Mouse (Mus musculus) spleen, adult 2 months (tissue): ENCODE measurements around the gene Usp35. TPM values are rescaled to one million over a fixed set of nuclear protein-coding genes. Genes with fewer than 3 reads are reported as not detected.

Source experiments
- DNase-seq, 2 experiments: peaks; one replicate each; pipeline versions ENCODE4 v3.0.0 to v3.0.0-alpha.2; 2012 to 2021; ENCODE audit warnings: low spot score in 2 of 2, low read depth in 1 of 2
- H3K27ac ChIP-seq: fragments of 200-500 bp; 2 replicates; pipeline ENCODE4 v1.5.1; 2012; ENCODE audit warnings: low read length, inconsistent platforms; ENCODE audit not compliant: insufficient read depth
- H3K27me3 ChIP-seq: fragments of 200-500 bp; 2 replicates; pipeline ENCODE4 v1.6.1; 2012; ENCODE audit warnings: mild to moderate bottlenecking, moderate library complexity, low read length, inconsistent platforms; ENCODE audit not compliant: control insufficient read depth, insufficient read depth
- H3K36me3 ChIP-seq: fragments of 200-500 bp; 2 replicates; pipeline ENCODE4 v1.6.1; 2012; ENCODE audit warnings: mild to moderate bottlenecking, low read length, inconsistent platforms; ENCODE audit not compliant: control insufficient read depth, insufficient read depth
- H3K4me1 ChIP-seq: fragments of 200-500 bp; 2 replicates; pipeline ENCODE4 v1.6.1; 2011; ENCODE audit warnings: inconsistent platforms; ENCODE audit not compliant: control insufficient read depth, insufficient read depth, insufficient read length
- H3K4me3 ChIP-seq: fragments of 200-500 bp; 2 replicates; pipeline ENCODE4 v1.5.1; 2011; ENCODE audit warnings: mild to moderate bottlenecking, inconsistent platforms; ENCODE audit not compliant: insufficient read depth, insufficient read length; ENCODE audit errors: extremely low read depth
- CTCF ChIP-seq: fragments of 200-500 bp; IDR thresholded peaks from 2 replicates; pipeline ENCODE4 v1.5.1; 2011; ENCODE audit warnings: mild to moderate bottlenecking, inconsistent platforms; ENCODE audit not compliant: insufficient read depth, insufficient read length, insufficient replicate concordance; ENCODE audit errors: extremely low read depth
- POLR2A ChIP-seq: fragments of 200-500 bp; IDR thresholded peaks from 2 replicates; pipeline ENCODE4 v1.6.1; 2011; ENCODE audit warnings: low read depth, low read length, inconsistent platforms
- WGBS: fragments of 180-500 bp; shearing (Covaris S2); methylation state at CpG from one replicate; pipeline ENCODE4 v1.1.7; 2018; 5-methylcytosine and 5-hydroxymethylcytosine counted together
- polyA plus RNA-seq: library from polyadenylated mRNA; depleted of rRNA; stranded (reverse); fragments of >200 nt; gene quantifications from 2 replicates; pipeline ENCODE4 v1.2.3, GENCODE M21; 2012

Usp35 gene
- polyA plus RNA-seq, 1 experiment: 9.8 TPM

- DNase-seq: peak in 1 of 2 experiments; percentile 34
- peak overlapping the region; percentile 91 for H3K27ac ChIP-seq
Observed at GRCm38 (mm10) chr7:97355068-97355841, 23.4 kb upstream of the Usp35 start.

GRCm38 (mm10) chr7:97353356-97353755 lies 21.5 kb upstream of the Usp35 start:
- Histone ChIP-seq H3K27me3 (no peaks in the 10 kb centered on the region), H3K4me3 (no peak overlapping the region), H3K27ac (no peak overlapping the region), H3K36me3 (no peaks in the 10 kb centered on the region), H3K4me1 (peaks cover 9% of the 10 kb centered on the region; the same call in 1 of the 2 replicates)
- 90% methylated on average over 6 of the region's 6 CpGs for WGBS
- TF ChIP-seq CTCF (no peak), POLR2A (no peak)
- no peak for DNase-seq

More at GRCm38 (mm10) chr7:97355068-97355841, 23.4 kb upstream of the Usp35 start:
- H3K27me3 ChIP-seq: no peaks in the 10 kb centered on the region
- H3K4me1 ChIP-seq: peaks cover 9% of the 10 kb centered on the region; the same call in 1 of the 2 replicates
- WGBS: 50% methylated on average over 13 of the region's 13 CpGs
- TF ChIP-seq POLR2A (no peak), CTCF (no peak)
- no peaks in the 10 kb centered on the region for H3K36me3 ChIP-seq
- no peak overlapping the region for H3K4me3 ChIP-seq

GRCm38 (mm10) chr7:97351792-97352513 lies 20.1 kb upstream of the Usp35 start:
- no peak for TF ChIP-seq CTCF
- no peak for TF ChIP-seq POLR2A
- no peak for DNase-seq
- Histone ChIP-seq H3K36me3 (peaks cover 4% of the 10 kb centered on the region; the same call in 1 of the 2 replicates), H3K27me3 (no peaks in the 10 kb centered on the region), H3K4me3 (no peak overlapping the region), H3K27ac (no peak overlapping the region), H3K4me1 (peaks cover 9% of the 10 kb centered on the region; the same call in 1 of the 2 replicates)
- 94% methylated on average over 11 of the region's 11 CpGs for WGBS

- peaks cover 9% of the 10 kb centered on the region; the same call in 1 of the 2 replicates for H3K4me1 ChIP-seq
- H3K27me3 ChIP-seq: no peaks in the 10 kb centered on the region
- 92% methylated on average over 5 of the region's 5 CpGs for WGBS
- H3K36me3 ChIP-seq: peaks cover 4% of the 10 kb centered on the region; the same call in 1 of the 2 replicates
- TF ChIP-seq POLR2A (no peak), CTCF (no peak)
- no peak overlapping the region for H3K4me3 ChIP-seq
- no peak for DNase-seq
- no peak overlapping the region for H3K27ac ChIP-seq
Observed at GRCm38 (mm10) chr7:97350891-97351290, 19.1 kb upstream of the Usp35 start.

- H3K4me3 ChIP-seq: no peak overlapping the region
- no peak for TF ChIP-seq CTCF
- no peak for TF ChIP-seq POLR2A
Observed at GRCm38 (mm10) chr7:97349438-97349837, 17.6 kb upstream of the Usp35 start.

GRCm38 (mm10) chr7:97348836-97349235 lies 17.0 kb upstream of the Usp35 start:
- DNase-seq: no peak
- H3K27ac ChIP-seq: no peak overlapping the region
- H3K27me3 ChIP-seq: no peaks in the 10 kb centered on the region
- 89% methylated on average over 5 of the region's 5 CpGs for WGBS
- no peak overlapping the region for H3K4me3 ChIP-seq
- TF ChIP-seq CTCF: no peak
- TF ChIP-seq POLR2A: no peak
- H3K4me1 ChIP-seq: no peaks in the 10 kb centered on the region
- H3K36me3 ChIP-seq: peaks cover 4% of the 10 kb centered on the region; the same call in 1 of the 2 replicates

More at GRCm38 (mm10) chr7:97349438-97349837, 17.6 kb upstream of the Usp35 start:
- no peaks in the 10 kb centered on the region for H3K4me1 ChIP-seq
- H3K27me3 ChIP-seq: no peaks in the 10 kb centered on the region
- no peak for DNase-seq
- WGBS: 93% methylated on average over 6 of the region's 6 CpGs
- peaks cover 4% of the 10 kb centered on the region; the same call in 1 of the 2 replicates for H3K36me3 ChIP-seq
- H3K27ac ChIP-seq: no peak overlapping the region
